Comparison of ENCODE assay signal across 8 mouse cellular contexts in genomic region chr5:53994576-53994975, GRCm38 (mm10). TPM values are rescaled to one million over a fixed set of nuclear protein-coding genes. Genes with fewer than 3 reads are reported as not detected.
DNase-seq lines count a peak whose midpoint lies in the region; ATAC-seq lines count a peak whose summit lies in the region.

No protein-coding gene starts in this region.

- no peak overlapping the region for H3K4me3 ChIP-seq in heart, embryonic 11.5 days (ENCODE audit: low read depth, low read length)
- H3K4me3 ChIP-seq in hindbrain, embryonic 12.5 days = peak overlapping the region; percentile 48; the same call in 1 of the 2 replicates
- H3K4me3 ChIP-seq in liver, embryonic 16.5 days (ENCODE audit: low read depth, low read length) = no peak overlapping the region

- no peak overlapping the region for H3K27ac ChIP-seq in heart, embryonic 11.5 days (ENCODE audit: low read depth, low read length)
- no peak overlapping the region for H3K27ac ChIP-seq in hindbrain, embryonic 12.5 days
- H3K27ac ChIP-seq in liver, embryonic 16.5 days (ENCODE audit: low read length) = no peak overlapping the region

- intact Hi-C loops in heart, postnatal 36 days (cut with DNase I) = no loop called here
- intact Hi-C loops in left cerebral cortex, postnatal 4 days (cut with DNase I) = no loop called here

- H3K4me2 ChIP-seq in heart, embryonic 11.5 days = peak overlapping the region; percentile 91
- peak overlapping the region; percentile 93 for H3K4me2 ChIP-seq in hindbrain, embryonic 12.5 days (replicated peaks)
- H3K4me2 ChIP-seq in liver, embryonic 16.5 days (ENCODE audit: low read depth, low read length) = peak overlapping the region; percentile 80; the same call in 1 of the 2 replicates

- no peaks in the 10 kb centered on the region for H3K27me3 ChIP-seq in heart, embryonic 11.5 days (ENCODE audit: control insufficient read depth, insufficient read depth, low read length)
- no peaks in the 10 kb centered on the region; the same call in 1 of the 2 replicates for H3K27me3 ChIP-seq in hindbrain, embryonic 12.5 days
- peaks cover 7% of the 10 kb centered on the region for H3K27me3 ChIP-seq in liver, embryonic 16.5 days (ENCODE audit: control insufficient read depth, insufficient read depth, low read depth, low read length)

- DNase-seq in heart, postnatal 36 days = no peak
- peak; percentile 40 for DNase-seq in A20 (ENCODE audit: low read depth, low spot score)
- no peak for DNase-seq in left cerebral cortex, adult 8-10 months (ENCODE audit: low spot score in 2 of 2)
- no peak for DNase-seq in frontal cortex, adult 2 months (ENCODE audit: extremely low spot score in 1 of 2, low spot score in 1 of 2)
- DNase-seq in left cerebral cortex, postnatal 4 days = no peak

- no peaks in the 10 kb centered on the region for H3K36me3 ChIP-seq in heart, embryonic 11.5 days (ENCODE audit: control insufficient read depth, insufficient read depth, low read length)
- no peaks in the 10 kb centered on the region for H3K36me3 ChIP-seq in hindbrain, embryonic 12.5 days
- no peaks in the 10 kb centered on the region for H3K36me3 ChIP-seq in liver, embryonic 16.5 days (ENCODE audit: control insufficient read depth, insufficient read depth)

- peaks cover 1% of the 10 kb centered on the region for H3K4me1 ChIP-seq in heart, embryonic 11.5 days (ENCODE audit: control insufficient read depth, insufficient read depth, low read length)
- H3K4me1 ChIP-seq in hindbrain, embryonic 12.5 days = peaks cover 5% of the 10 kb centered on the region
- peaks cover 16% of the 10 kb centered on the region for H3K4me1 ChIP-seq in liver, embryonic 16.5 days (ENCODE audit: control insufficient read depth, low read depth, low read length)

- no peak for ATAC-seq in heart, embryonic 11.5 days (replicated peaks; ENCODE audit: insufficient number of reproducible peaks, low FRiP score, low TSS enrichment)
- ATAC-seq in hindbrain, embryonic 12.5 days (ENCODE audit: low FRiP score) = no peak
- no peak for ATAC-seq in liver, embryonic 16.5 days (ENCODE audit: low read depth)

- WGBS in heart, embryonic 11.5 days (ENCODE audit: insufficient replicate concordance) = 54% methylated on average over 4 of the region's 4 CpGs
- WGBS in hindbrain, embryonic 12.5 days = 81% methylated on average over 4 of the region's 4 CpGs
- 39% methylated on average over 4 of the region's 4 CpGs for WGBS in liver, embryonic 16.5 days (ENCODE audit: insufficient replicate concordance)

- no peaks in the 10 kb centered on the region for H3K9me3 ChIP-seq in heart, embryonic 11.5 days (replicated peaks; ENCODE audit: control insufficient read depth, low read length)
- no peaks in the 10 kb centered on the region for H3K9me3 ChIP-seq in hindbrain, embryonic 12.5 days (replicated peaks)
- no peaks in the 10 kb centered on the region for H3K9me3 ChIP-seq in liver, embryonic 16.5 days (replicated peaks; ENCODE audit: control insufficient read depth, low read length)

- no peak overlapping the region for H3K9ac ChIP-seq in heart, embryonic 11.5 days (ENCODE audit: low read depth, low read length)
- H3K9ac ChIP-seq in hindbrain, embryonic 12.5 days = no peak overlapping the region
- H3K9ac ChIP-seq in liver, embryonic 16.5 days (ENCODE audit: low read depth, low read length) = no peak overlapping the region

RNA-seq across cellular contexts. Expression of gene Stim2, which starts 3.7 kb away (rescaled TPM):
- polyA plus RNA-seq in heart, embryonic 11.5 days (2014; fragmentation: Nextera tagmentation; extraction: Ambion mirVana) = 9.9 and 16.1 TPM in 2 replicates
- 10 to 100 TPM; 14.0 to 17.0 TPM for total RNA-seq in heart, postnatal 36 days (2021)
- 19.2 and 28.0 TPM in 2 replicates for polyA plus RNA-seq in hindbrain, embryonic 12.5 days (2016; fragmentation: Nextera tagmentation; extraction: Ambion mirVana)
- 3.0 and 4.4 TPM in 2 replicates for polyA plus RNA-seq in liver, embryonic 16.5 days (2015; fragmentation: Nextera tagmentation; extraction: Ambion mirVana)
- total RNA-seq in left cerebral cortex, adult 8-10 months (2022) = 10 to 100 TPM; 73.6 to 84.1 (median 77.8) TPM
- 28.3 and 28.8 TPM in 2 replicates for polyA plus RNA-seq in frontal cortex, adult 2 months (2012; rRNA removed)
- 10 to 100 TPM; 48.5 to 50.2 TPM for total RNA-seq in left cerebral cortex, postnatal 4 days (2021)
